Mouse (Mus musculus) retina, embryonic 14.5 days (tissue): ENCODE results near the gene 1700066M21Rik.

Source experiments
- DNase-seq: peaks from one replicate; pipeline ENCODE4 v3.0.0-alpha.2; 2015; ENCODE audit warnings: low spot score

1700066M21Rik gene

DNA sequence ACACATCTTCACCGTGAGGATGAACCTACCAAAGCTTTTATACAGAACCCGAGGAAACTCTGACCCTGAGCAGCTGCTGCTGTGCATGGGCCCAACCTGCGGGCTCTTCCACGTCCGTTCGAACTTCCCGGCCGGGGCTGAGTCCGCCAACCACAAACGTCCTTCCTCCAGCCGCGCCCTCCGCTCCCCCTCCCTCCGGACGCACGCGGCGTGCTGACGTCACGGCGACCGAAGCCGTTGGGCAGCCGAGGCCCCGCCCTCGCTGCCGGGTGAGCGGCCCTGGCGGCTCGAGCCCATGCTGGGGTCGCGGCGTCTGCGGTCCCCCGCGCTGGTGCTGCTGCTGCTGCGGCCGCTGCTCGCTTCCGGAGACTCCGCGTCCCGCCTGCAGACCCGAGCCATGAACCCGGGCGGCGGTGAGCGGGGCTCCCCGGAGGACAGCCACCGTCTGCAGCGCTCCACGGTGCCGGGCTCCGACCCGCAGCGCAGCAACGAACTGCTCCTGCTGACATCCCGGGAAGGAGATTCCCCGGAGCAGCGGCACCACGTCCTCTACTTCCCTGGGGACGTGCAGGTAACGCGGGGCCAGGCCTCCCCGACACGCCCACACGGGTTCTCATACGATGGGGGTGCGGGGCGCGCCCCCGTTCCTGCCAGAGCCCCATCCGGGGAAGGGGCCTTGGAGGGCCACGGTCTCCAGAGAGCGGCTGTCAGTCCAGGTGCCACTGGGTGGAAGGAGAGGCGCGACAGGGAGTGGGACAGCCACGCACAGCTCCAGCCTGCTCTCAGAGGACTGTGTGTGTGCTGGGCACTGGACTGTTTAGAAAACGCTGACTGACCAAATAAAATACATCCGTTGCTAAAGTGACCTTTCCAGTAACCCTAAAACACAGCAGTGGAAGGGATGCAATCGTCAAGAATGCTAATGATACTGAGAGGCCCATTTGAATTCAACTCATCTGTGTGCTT, at the start of gene 1700066M21Rik:
1700066M21Rik (plus strand) TSS at position 245 of the 966 bp plus-strand sequence.
- peak; percentile 92 for DNase-seq

DNA sequence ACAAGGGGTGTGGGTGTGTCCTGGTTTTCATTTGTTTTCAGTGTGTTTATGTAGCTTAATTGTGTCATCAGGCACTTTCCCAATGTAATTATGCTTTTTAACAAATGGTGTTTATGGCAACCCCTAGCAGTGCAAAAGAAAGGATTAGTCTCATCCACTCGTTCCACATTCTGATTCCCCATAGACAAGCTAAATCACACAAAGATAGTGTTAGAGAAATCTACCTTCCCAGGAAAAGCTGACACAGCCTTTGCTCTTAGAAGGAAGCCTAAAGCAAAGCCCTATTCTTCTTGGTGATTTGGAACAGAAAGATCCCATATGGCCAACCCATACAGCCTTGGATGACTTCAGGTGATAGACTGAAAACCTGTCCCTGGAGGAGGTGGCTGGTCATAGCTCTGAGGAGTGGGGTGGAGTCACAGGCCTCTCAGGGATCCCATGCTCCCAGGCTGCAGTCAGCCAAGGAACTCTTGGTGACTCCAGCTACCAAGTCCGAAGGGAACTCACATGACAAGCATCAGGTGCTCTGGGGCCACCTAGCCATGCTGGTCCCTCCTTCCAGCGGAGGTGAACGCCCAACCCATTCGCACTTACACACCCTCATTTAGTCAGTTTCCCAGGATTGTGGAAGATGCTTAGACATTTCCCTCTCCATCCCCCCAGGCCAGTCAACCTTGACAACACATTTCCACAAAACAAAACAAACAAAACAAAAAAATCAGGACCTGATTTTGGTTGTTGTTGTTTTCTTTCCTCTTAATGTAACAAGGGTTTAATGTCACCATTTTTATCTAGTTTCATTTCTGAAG, 47.9 kb upstream of the 1700066M21Rik start:
- no peak for DNase-seq

DNA sequence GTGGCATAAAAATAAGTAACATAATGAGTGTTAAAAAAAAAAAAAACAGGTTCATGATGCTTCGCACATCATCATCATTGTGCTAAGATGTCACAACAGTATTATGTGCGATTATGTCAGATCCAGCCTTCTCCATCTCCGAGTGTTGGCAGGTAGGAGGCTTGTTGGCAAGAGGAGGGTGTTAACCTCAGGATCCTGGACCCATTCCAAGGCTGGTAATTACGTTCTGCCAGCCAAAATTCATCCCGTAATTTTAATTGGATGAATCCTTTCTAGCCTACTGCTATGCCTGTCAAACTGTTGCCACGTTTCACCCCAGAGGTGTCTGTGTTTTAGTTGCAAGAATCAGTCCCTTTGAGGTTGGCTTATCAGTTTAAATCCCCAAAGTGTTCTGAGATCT, 47.2 kb upstream of the 1700066M21Rik start:
- DNase-seq, result no peak

DNA sequence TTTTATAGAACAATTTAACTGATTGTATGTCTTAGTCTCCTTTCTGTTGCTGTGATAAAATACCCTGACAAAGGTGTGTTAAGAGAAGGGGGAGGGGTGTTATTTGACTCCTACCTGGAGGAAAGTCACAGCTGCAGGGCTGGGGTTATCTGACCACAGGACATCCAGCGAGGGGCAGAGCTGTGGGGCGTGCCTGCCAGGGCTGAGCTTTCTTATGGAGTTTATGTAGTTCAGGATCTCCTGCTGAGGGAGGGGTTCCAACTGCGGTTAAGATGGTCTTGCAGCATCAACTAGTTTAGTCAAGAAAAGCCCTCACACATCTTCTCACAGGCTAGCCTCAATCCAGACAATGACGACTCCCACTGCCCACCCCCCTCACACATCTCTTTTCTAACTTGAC, 45.4 kb upstream of the 1700066M21Rik start:
- DNase-seq, result no peak

DNA sequence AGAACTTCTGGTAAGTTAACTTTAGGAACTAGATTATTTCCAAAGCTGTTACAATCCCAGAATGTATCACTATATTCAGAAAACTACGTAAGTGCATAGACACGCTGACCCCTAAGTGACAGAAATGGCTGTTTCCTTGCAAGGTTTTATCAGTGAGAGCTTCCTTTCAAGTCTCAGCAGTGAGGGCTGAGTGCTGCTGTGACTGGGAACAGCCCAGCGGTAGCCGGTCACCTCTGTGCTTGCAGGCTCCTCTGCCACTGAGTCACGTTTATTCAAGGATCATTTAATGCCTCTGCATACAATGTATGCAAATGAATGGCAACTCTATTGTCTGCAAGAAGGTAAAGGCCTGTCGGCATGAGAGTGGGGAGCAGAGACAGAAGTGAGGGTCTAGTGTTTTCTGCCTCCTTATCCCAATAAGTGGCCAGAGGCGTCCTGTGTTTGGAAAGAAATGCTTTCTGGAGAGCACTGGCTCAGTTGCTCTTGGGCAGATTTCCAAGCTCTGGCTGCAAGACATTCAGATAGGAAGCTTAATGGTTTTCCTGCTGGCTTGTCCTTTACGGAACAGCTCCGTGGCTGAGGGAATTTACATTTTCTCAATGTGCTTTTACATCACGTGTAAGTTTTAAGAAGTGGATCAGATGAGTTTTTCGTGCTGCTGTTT, 43.7 kb upstream of the 1700066M21Rik start:
- no peak for DNase-seq

DNA sequence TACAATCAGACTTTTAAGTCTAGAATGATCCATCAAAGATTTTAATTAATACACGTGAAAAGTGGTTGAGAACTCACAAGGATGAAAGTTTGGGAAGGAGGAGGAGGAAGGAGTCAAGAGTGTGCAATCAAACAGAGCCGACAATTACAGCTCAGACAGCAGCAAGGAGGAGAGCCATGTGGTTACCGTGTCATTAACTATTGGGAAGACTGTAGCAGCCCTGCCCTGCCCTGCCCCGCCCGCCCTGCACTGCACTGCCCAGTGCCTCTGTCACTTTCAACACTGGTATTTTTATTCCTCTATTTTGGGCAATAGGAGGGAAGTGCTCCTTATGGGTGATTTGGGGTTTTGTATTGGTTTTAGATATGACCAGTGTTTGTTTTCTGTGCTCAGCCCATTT, 42.2 kb upstream of the 1700066M21Rik start:
- no peak for DNase-seq

DNA sequence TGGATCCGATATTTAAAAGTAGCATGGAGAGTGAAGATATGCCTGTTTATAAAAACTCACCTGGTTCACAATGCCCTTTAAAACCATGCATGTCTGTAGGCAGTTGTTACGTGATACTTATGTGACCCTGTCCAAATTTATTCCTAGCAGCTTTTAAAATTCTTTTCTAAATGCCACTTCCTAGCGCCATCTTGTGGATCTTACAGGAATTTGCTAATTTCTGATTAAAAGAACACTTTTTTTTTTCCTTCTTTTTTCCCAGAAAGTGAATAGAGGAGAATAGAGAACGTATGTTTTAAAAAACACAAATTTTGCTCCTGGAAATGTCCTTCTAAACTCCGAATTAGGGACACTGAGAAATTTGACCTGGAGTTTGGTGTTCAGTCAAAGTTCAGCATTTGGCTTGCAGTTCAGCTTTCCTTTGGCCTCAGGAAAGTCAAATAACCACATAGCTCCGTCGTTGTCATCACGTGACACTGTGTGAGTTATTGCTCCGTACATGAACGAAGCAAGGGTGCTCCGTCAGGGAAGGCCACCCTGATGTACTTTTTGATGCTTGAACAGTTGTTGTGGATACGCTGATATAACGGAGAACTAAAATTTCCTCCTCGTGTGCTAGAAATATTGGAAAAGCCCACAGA, 38.1 kb upstream of the 1700066M21Rik start:
- DNase-seq, result peak; percentile 59

DNA sequence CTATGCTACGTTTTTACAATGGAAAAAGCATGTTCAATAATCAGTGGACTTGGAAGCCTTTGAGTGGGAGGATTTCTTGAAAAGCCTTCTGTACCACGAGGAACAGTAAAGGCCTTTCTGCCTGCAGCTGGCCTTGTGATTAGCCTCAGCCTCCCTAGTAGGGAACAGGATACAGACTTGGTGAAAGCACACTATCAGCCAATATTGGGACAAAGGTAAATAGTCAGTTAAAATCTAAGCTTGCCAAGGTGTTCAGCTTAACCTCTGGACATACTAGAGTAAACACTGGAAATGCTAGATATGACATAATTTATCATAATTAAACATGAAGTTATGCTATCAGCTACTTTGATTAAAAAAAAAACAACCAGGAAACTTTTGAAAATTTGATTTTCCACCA, 36.2 kb upstream of the 1700066M21Rik start:
- DNase-seq, result no peak

DNA sequence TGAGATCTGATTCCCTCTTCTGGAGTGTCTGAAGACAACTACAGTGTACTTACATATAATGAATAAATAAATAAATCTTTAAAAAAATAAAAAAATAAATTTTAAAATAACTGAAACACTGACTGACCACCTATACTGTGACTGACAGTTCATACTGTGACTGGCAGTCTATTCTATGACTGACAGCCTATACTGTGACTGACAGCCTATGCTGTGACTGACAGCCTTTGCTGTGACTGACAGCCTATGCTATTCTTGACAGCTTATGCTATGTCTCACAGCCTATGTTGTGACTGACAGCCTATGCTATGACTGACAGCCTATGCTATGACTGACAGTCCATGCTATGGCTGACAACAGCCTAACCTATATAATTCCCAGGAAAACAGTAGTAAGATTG, 29.9 kb upstream of the 1700066M21Rik start:
- no peak for DNase-seq

DNA sequence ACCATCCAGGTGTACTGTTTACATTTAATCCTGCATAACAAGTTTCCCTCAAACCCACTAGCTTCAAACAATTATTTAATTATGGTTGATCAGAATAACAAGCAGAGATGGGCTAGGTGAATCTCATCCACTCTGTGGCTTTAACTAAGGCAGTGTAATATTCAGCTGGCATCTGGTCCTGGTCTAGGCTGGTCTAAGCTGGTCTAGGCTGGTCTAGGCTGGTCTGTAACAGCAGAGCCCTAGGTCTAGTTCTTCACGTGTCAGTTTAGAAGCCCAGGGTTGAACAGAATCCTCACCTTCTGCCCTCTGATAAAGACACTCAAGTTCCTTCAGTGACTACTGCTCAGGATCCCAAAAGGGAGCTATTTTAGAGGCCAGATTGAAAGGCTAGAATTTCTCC, 25.5 kb upstream of the 1700066M21Rik start:
- no peak for DNase-seq

DNA sequence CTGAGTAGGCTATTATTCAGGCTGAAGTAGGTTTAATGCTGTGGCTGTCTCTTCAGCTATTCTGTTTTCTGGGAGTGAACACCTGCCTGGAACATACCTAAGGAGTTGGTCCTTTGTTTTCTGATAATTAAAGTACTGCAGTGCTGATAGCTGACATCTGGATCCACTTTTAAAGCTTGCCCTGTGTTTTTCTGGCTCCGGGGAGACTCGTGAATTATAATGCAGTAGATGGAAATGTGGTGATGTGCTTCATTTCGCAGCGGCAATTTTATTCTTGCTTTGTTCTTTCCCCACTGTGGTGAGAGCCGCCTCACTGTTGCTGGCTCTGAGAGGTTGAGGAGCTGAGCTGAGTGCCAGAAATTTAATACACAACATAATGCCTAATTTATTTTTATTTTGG, 18.9 kb upstream of the 1700066M21Rik start:
- no peak for DNase-seq

DNA sequence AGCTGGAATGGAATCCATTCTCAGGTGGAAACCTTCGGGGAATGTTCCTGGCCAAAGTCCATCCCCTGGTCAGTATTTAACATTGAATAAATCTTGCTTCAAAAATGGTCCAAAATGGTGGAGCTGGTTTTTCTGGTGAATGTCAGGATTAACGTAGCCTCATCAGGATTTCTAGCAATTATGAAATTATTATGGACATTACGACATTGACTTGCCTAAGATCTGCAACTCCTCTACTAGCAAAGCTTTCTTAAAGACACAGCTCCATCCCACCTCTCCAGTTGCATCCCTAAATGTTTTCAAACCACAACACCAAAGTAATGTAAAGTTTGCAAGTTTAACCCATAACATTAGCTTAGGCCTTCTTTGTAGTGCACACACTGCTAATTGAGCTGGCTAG, 10.0 kb upstream of the 1700066M21Rik start:
- no peak for DNase-seq

DNA sequence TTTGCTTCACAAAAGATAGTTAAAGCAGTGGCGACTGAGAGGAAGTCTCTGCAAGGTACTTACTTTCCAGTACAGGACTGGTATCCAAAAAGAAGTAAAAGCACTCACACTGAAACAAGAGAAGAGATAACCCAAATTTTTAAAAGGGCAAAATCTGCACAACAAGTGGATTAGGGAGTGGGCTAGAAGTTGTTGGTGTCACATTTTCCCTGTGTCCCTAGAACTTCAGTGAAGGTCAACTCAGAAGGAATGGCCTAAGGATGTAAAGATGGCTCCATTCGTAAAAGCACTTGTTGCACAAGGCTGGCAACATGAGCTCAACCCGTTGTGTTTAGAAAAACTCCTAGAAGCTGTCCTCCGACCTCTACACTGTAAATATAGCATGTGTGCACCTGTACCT, 8.3 kb upstream of the 1700066M21Rik start:
- DNase-seq, result no peak

DNA sequence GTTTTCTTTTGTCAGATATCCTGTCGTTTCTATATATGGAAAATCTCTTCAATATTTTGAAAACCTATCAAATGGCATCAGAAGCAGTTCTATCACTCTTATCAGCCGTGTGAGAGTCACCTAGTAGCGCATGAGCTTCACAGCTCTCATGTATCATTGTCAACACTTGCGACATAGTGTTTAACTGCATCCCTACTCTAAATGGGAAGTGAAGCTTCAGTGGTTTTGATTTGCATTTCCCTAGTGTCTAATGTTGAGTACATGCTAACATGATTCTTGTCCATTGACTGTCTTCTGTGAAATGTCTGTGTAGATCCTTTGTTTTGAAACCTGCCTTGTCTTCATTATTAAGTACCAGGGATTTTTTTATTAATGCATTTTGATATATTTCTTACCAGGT, 7.0 kb upstream of the 1700066M21Rik start:
- DNase-seq, result no peak

DNA sequence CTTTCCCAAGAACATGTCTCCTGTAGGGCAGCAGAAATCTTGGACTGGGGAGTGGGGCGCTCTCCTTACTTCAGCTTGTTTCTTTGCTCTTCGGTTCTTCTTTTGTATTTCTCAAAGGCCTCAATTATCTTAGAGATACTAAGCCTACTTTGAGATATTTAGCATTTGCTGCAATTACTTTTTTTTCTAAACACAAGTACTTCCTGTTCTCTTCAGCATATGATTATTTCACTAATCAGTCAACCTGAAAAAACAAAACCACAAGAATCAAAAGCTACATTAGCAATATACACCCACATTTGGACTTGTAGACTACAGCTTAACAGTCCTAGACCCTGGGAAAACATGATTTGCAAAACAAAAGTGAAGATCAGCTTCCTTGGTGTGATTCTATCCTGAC, 2.1 kb upstream of the 1700066M21Rik start:
- no peak for DNase-seq

DNA sequence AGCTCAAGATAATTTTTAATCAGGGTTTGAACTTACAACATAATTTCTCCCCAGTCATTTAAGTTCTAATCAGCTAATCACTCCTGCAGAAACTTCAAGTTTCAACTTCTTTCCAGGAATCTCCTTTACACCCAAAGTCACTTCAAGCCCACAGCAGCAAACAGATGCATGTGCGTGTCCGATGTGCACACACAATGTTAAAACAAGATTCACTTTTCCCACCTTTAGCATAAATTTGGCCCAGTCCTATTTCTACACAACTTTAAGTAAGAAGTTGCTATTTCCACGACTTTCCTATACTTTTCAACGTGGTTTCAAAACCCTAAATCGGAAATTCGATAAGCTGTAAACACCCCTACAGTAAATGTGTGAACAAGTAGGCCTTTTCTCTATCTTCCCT, 614 bp upstream of the 1700066M21Rik start:
- no peak for DNase-seq

DNA sequence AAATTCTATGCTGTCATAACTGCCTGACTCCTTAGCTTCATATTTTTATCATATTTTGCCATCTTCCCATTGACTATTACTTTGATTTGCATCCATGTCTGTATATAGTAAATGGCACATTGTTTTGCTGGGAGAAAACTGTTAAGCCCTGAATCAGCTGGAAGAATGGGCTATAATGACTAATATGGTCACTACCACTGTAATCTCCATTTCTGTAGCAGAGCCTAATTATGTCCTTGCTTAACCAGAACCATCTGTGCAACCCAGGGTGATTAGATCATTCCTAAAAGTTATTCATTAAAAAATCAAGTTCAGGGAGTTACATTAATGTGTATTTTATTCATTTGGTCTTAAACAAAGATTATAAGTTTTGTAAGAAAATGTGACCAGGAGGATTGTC, 9.1 kb downstream of the 1700066M21Rik start:
- DNase-seq, result no peak

DNA sequence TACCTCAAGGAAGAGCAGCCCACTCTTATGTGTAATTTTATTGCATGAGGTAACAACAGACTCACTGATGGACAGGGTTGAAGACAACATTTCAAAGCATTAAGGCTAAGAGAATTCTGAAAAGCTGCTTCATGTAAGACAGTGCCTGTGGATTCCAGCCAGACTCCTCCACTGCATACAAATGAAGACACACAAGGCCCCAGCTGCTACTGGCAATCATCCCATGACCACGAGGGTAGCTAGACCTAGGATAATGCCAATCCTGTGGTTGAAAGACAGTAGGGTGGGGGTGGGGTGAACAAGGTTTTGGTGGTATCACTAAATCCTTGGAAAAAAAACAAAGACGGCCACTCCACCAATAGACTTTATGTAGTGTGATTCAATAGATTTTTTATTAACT, 10.5 kb downstream of the 1700066M21Rik start:
- DNase-seq, result no peak

DNA sequence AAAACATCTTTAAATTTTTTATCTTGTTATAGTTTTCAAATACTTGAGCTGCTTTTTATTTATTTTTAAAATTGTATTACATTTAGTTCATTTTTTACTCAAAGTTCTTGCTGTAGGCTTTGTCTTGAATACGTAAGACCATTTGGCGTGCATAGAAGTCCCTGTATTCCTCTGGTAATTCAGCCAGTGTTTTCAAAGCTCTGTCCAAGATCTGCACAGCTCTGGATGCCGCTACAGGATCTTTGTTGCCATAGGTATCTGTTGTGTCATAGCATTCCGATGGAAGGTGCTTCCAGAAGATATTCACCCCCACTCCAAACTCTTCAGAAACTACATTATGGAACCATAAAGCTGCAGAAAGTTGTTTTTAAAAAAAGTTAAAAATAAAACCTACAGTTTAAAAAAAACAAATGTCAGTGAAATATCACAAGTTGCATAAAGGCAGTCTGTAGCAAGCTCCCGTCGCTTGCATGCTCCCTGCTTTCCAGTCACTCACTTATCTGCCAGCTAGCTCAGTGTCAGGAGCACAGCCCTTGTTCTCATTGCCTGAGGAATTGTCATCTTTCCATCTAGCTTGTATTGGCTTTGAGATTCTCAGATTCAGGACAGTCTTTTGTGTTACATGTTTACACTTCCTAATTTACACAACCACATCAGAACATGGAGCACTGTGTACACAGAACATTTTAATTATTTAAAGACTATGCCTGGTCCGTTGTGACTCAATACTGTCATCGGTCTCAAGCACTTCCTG, 11.2 kb downstream of the 1700066M21Rik start:
- no peak for DNase-seq

DNA sequence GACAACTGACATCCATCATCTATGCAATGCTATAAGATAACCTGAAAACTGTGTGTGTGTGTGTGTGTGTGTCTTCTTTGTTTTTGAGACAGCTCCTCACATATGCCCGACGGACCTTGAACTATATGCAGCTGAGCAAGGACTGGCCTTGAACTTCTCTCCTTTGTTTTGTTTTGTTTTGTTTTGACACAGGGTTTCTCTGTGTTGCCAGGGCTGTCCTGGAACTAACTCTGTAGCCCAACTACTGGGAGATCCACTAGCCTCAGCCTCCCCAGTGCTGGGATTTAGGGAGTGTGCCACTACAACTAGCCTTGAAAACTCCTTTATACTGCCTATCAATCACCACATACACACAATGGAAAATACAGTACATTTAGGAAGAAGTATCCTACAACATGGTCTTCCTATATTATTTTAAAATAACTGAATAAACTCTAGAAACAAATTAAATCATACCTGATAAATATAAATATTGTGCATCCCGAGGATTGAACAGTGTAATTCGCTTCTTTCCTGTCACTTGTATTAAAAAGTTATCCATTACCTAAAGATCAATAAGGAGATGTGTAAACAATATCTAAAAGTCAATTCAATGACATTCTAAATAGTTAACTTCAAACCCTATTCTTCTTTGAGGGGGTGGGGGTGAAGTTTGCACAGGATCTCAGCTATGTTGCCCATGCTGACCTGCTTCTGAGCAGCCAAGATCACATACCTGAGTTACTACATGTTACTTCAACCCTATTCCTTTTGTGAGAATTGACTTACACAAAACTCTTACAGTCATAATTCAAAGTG, 13.8 kb downstream of the 1700066M21Rik start:
- DNase-seq, result no peak
